Mouse (Mus musculus): ENCODE measurements around the gene Chrm3.
A peak's percentile ranks its signal among the peaks of the same experiment; 100 is the strongest.

Chrm3 gene

DNA sequence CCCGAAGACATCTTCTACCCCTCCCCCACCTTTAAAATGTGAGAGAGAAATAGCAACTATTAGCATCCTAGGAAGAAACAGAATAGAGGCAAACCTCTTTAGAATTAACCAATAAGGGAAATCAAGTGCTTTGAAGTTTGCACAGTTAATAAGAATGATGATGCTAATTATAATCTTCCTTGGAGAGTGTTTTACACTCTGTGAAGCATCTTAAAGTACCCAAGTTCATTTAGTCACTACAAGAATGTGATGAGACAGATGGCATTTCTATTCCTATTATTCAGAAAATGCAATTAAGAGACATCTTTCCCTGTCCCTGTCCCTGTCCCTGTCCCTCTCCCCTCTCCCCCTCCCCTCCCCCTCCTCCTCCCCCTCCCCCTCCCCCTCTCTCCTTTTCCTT, 382.9 kb downstream of the Chrm3 start:
- DNase-seq = no peak

- DNase-seq = no peak
Measured at GRCm38 (mm10) chr13:9973742-9974321, 386.8 kb downstream of the Chrm3 start.

DNA sequence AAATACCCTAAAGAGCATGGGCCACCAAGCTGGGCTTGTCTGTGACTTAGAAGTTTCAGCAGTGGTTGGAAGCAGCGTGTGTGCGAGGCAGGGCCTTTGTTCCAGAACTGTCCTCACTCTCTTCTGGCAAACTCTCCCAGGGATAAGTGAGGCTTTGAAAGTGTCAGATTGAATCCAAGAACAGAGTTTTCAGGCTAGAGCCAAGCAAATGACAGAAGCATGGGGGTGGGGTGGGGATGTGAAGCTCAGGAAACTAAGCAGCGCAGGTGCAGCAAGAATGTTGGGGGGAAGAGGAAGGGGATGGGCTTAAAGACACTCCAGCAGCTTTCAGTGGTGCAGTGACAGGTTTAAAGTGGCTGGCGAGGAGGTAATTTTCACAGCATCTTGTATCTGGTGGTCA, 388.8 kb downstream of the Chrm3 start:
- DNase-seq = no peak

DNA sequence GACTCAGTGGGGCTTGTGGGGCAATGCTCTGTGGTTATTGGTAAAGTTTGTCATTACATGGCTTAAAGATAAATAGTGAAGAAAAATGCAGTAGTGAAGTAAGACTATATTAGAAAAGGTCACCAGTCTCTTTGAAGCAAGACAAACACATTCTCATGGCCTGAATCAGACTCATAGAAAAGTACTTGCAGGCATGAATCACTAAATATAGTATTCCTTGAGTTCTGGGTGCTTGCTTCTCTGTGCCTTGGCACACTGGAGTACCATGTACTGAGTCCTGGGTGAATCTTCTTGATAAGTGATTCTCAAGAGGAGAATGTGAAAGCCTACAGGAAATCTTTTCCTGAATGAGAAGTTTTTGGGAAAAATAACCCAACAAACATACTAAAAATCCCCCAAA, 408.0 kb downstream of the Chrm3 start:
- no peak for DNase-seq

GRCm38 (mm10) chr13:9951376-9951775, 409.3 kb downstream of the Chrm3 start:
- no peak for DNase-seq

DNA sequence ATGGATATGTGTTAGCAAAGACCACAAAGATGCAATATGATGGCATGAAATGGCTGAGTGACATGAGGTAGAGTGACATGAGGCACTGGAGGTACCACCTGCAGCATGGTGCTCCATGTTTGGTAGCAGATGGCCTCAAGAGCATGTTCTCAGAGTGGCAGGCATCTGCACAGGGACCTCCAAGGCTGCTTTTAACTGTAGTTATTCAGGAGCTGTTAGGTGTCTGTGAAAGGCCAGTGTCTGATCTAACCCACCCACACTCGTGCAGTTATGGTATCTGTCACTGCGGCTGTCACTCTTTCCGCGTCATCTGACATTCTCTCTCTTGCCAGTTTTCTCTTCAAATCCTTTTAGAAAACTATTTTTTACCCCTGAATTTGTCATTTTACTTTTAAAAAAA, 411.6 kb downstream of the Chrm3 start:
- no peak for DNase-seq

GRCm38 (mm10) chr13:9940186-9940585, 420.5 kb downstream of the Chrm3 start:
- DNase-seq = peak; percentile 2

DNA sequence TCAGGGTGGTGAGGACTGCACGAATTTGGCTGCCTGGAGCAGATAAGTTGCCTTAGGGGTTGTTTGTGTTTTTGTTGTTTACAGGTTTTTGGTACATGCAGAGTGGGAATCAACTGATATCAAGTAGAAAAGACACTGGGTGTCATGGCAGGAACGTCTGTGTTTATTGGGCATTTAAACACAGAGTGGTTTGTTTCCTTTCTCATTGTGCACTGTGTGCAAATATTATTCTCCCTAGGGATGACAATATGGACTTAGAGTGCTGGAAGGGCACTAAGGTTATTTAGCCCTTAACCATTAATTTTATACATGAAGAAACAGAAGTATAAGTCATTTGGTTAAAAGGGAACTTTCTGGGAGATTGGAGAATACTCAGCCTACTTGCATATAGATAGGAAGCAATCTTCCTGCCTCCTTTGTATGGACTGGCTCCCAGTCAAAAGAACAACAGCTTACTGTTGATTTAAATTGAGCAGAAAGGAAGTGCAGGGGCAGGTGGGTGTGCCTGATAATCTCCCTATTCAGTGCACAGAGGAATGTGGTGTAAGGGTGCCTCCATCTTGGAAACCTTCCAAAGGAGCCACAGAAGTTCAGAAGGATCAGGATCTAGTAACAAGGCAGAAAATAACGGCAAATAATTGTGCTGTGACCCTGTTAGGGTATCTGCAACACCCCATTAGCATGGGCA, 421.7 kb downstream of the Chrm3 start:
- peak; percentile 7 for DNase-seq

GRCm38 (mm10) chr13:9932714-9933113, 427.9 kb downstream of the Chrm3 start:
- DNase-seq = no peak

GRCm38 (mm10) chr13:9930606-9931005, 430.0 kb downstream of the Chrm3 start:
- no peak for DNase-seq

DNA sequence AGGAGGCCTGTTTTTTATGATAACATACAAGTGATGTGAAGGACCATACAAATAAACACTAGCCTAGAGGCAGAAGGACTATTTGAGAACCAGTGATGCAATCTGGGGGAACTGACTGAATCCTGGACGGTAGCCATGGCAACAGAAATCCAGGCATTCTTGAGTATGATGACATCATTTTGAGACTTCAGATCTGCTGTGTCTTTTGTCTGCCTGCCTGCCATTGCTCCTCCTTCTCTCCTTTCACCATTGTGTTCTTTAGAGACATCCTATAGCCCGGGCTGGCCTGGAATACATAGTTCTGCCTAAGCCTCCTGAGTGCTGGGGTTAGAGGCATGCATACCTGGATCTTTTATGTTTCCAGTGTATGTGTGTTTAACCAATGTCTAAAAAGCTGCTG, 430.7 kb downstream of the Chrm3 start:
- DNase-seq = no peak

- DNase-seq = no peak
Measured at GRCm38 (mm10) chr13:9921150-9921549, 439.5 kb downstream of the Chrm3 start.

- no peak for DNase-seq
Measured at GRCm38 (mm10) chr13:9912697-9913096, 447.9 kb downstream of the Chrm3 start.

DNA sequence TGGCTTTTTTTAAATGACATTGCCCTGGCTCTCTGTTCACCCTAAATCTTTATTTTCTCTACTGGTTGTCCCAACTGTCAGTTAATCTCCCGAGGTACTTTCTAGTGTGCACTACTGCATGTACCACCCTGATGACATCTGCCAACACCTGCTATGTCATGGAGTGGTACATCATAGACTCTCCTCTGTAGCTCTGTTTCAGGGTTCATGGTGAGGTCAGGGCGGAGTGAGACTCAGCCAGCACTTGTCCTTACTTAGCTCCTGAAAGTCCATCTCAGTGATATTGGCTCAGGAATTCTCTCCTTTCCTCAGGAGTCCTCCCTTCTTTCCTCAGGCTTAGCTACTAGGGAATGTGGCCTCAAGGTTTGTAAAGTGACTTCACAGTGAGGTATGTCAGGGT, 451.9 kb downstream of the Chrm3 start:
- no peak for DNase-seq

DNA sequence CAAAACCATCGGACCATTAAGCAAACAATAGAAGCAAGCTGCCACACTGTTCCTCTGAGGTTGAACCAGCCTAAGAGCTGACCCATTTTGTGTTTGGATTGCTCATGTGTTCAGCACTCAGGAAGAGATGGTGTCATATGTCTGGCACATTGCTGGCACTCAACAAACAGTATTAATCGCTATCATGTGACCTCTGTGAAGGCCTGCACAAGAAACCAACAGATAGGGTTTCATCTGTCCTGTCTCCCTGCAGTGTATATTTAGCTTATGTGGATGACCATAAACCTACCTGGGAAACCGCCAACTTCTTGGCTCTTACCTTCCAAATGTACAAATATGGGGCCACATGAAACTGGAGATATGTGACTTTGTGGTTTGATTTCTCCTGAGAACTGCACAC, 453.4 kb downstream of the Chrm3 start:
- no peak for DNase-seq

DNA sequence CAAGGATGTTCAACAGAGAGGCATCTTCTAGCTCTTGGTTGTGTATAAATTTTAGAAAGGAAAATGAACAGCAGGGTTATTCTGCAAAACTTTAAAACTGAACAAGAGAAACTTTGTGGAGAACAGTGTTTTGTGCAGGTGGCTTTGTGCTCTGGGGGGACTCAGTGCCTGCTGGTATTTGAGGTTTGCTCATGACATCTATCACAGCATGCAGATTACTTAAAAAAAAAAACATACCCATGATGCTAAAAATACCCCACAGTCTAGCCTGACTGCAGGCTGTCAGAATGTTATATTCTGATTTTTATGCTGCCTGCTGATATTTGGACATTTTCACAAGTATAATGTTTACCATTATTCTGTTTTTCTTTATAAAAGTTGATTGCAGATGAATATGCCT, 456.2 kb downstream of the Chrm3 start:
- no peak for DNase-seq

DNA sequence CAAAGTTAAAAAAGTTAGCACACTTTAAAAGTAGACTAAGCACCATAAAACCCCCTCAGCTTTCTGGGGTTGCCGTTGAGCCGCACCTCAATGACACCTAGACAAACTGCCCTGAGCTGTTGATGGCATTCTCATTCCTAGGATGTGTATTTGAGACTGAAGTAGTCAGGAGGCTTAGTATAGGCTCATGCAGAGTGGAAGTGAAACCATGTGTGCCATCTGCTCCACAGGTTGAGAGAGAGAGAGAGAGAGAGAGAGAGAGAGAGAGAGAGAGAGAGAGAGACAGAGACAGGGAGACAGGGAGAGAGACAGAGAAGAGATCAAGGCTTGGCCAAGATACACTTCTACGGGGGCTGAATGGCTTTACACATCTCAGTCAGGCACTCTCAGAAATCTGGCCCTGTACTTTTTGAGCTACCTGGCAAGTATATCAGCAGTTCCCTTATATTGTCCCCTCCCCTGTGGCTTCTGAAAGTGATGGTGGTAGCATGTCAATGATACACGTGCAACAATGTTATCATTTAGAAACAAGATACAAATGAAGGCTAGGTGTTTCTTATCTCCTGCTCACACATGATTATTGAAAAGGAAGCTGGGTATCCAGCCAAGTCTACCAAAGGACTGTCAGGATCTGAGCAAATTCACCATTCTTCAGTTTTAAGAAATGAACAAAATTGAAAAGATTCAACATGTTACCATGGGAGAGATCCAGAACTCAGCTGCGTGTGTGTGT, 459.8 kb downstream of the Chrm3 start:
- no peak for DNase-seq

DNA sequence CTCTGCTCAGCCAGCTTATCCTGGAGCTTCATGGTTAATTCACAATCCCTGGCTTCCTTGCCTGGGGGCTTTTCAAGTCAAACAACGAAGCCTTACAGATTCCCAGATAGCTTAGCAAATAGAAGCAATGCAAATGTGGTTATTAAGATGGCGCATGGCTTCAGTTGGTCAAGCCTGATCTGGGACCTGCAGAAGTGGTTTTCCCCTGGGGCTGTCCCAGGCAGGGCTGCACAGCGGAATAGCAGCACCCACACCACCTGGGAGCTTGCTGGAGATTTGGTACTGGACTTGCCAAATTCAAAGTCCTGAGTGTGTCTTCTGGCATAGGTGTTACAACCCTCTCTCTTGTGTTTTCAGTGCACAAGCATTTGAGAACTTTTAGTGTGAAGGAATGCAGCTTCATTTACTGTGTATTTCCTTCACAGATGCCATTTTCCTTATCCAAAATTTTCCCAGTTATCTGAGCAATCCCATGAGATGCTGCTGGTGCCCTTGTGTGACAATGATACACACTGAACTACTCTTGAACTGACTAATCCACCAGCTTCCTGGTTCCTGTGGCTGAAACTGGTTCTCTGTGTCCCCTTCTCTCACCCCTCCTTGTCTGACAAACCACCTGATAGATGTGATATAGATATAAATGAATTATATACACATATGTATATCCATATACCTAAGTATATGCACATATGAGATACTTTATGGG, 461.8 kb downstream of the Chrm3 start:
- DNase-seq = no peak

DNA sequence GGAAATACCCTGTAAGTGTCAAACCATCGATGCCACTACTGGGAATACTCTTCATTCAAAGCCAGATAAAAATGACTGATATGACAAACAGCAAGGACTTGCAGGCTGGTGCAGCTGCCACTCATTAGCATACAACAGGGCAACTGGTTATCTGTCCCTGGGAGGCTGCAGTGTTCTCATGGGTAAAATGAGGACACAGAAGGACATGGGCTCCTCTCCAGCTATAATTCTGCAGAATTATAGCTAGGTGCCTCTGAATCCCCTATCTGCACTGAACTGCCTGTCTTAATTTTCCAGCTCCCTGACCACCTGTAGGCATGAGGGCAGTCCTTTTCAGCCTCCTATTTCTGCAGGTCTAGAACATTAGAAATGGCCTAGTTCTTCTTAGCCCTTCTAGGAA, 463.4 kb downstream of the Chrm3 start:
- DNase-seq = no peak

DNA sequence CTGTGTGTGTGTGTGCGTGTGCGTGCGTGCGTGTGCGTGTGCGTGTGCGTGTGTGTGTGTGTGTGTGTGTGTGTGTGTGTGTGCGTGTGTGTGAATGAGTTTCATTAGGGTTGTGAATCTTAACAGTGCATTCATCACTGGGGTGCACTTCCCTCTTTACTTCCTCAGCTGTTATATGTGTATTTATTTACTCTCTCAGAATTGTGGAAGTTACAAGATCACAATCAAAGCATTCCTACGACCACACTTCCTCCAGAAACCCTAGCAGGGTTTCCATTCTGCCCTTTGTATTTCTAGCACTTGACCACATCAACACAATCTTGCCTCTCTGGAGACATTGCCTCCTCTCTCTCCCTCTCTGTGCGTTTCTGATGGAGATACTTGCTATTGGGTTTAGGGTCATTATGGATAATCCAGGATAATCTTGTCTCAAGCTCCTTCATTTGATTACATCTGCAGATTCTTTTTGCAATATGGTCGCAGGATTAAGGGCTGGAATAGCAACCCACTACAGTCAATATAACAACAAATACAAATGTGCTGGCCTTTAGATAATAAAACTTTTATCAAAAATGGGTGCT, 465.5 kb downstream of the Chrm3 start:
- DNase-seq = no peak

GRCm38 (mm10) chr13:9891088-9891487, 469.6 kb downstream of the Chrm3 start:
- DNase-seq = no peak

- no peak for DNase-seq
Measured at GRCm38 (mm10) chr13:9890460-9890859, 470.2 kb downstream of the Chrm3 start.

- DNase-seq = no peak
Measured at GRCm38 (mm10) chr13:9889954-9890353, 470.7 kb downstream of the Chrm3 start.
